Mouse (Mus musculus): ENCODE data around the gene Steap3.

Gene Steap3

GRCm38 (mm10) chr1:120145527-120146216 lies 126.8 kb downstream of the Steap3 start:
- no peak for DNase-seq (ENCODE audit: low spot score)

GRCm38 (mm10) chr1:120142551-120142950 lies 130.0 kb downstream of the Steap3 start:
- no peak for DNase-seq (ENCODE audit: low spot score)

Measured in embryo, embryonic 10.5 days (tissue).